Mouse (Mus musculus) megakaryocyte, embryonic 14.5 days (primary cell): Measurements from ENCODE around the gene Mybphl.

Experiments used
- FLI1 ChIP-seq: IDR thresholded peaks from 2 replicates; pipeline ENCODE4 v1.6.1; 2012; ENCODE audit warnings: low read length, inconsistent platforms, mixed read lengths
- GATA1 ChIP-seq: IDR thresholded peaks from 3 replicates; pipeline ENCODE4 v1.6.1; 2012; ENCODE audit warnings: mixed read lengths, low read length, inconsistent platforms, borderline replicate concordance

- TF ChIP-seq GATA1 (no peak), FLI1 (no peak)
Observed at GRCm38 (mm10) chr3:108405536-108406305, 41.0 kb downstream of the Mybphl start.
